Mouse (Mus musculus) hindbrain, embryonic 14.5 days (tissue): ENCODE results near the gene Smco1. TPM values are rescaled to one million over a fixed set of nuclear protein-coding genes. Genes with fewer than 3 reads are reported as not detected.
"Not testable (repeated sequence)": the region's sequence is repeated elsewhere in the genome, so short reads cannot be mapped to it uniquely, and the experiment has no call there.

Experiments used
- ATAC-seq: fragments of 200-750 bp; cut with Nextera tagmentation; 2 replicates; pipeline ENCODE4 v1.8.0; 2017; ENCODE audit warnings: moderate number of reproducible peaks, mild to moderate bottlenecking, moderate TSS enrichment, moderate library complexity; ENCODE audit not compliant: low FRiP score
- DNase-seq: peaks from one replicate; pipeline ENCODE4 v3.0.0-alpha.2; 2015; ENCODE audit warnings: low spot score
- H3K27ac ChIP-seq: fragments of 300-500 bp; sonication (generic); 2 replicates; pipeline ENCODE4 v1.5.1; 2014; ENCODE audit warnings: mild to moderate bottlenecking, moderate library complexity
- H3K27me3 ChIP-seq: fragments of 300-500 bp; sonication (generic); 2 replicates; pipeline ENCODE4 v1.6.1; 2014; ENCODE audit warnings: mild to moderate bottlenecking, low read length, mixed read lengths; ENCODE audit not compliant: control insufficient read depth, insufficient read depth
- H3K36me3 ChIP-seq: fragments of 300-500 bp; sonication (generic); replicated peaks from 2 replicates; pipeline ENCODE4 v1.6.1; 2014; ENCODE audit not compliant: control insufficient read depth, insufficient read depth
- H3K4me1 ChIP-seq: fragments of 300-500 bp; sonication (generic); replicated peaks from 2 replicates; pipeline ENCODE4 v1.6.1; 2014; ENCODE audit warnings: antibody characterized with exemption, low read length, mixed read lengths; ENCODE audit not compliant: control insufficient read depth, insufficient read depth
- H3K4me2 ChIP-seq: fragments of 300-500 bp; sonication (generic); replicated peaks from 2 replicates; pipeline ENCODE4 v1.6.1; 2014; ENCODE audit warnings: mild to moderate bottlenecking, moderate library complexity
- H3K4me3 ChIP-seq: fragments of 300-500 bp; sonication (generic); replicated peaks from 2 replicates; pipeline ENCODE4 v1.5.1; 2014; ENCODE audit warnings: mild to moderate bottlenecking, low read length
- H3K9ac ChIP-seq: fragments of 300-500 bp; sonication (generic); 2 replicates; pipeline ENCODE4 v1.6.1; 2014
- H3K9me3 ChIP-seq: fragments of 300-500 bp; sonication (generic); 2 replicates; pipeline ENCODE4 v1.6.1; 2016; ENCODE audit warnings: low read length; ENCODE audit not compliant: control insufficient read depth
- WGBS: fragments of 180-500 bp; shearing (Covaris S2); extraction: QIAGEN DNeasy Blood & Tissue Kit; methylation state at CpG from one replicate; pipeline ENCODE4 v1.1.7; 2014; 5-methylcytosine and 5-hydroxymethylcytosine counted together
- polyA plus RNA-seq: library from polyadenylated mRNA; unstranded; fragments of >200 nt; fragmentation: Nextera tagmentation; extraction: Ambion mirVana; gene quantifications from 2 replicates; pipeline ENCODE4 v1.2.1, GENCODE M21; 2014

Smco1 gene
- polyA plus RNA-seq, 1 experiment from 2014 or later: 0.19 TPM

GRCm38 (mm10) chr16:32299617-32300016 is 28.3 kb downstream of the Smco1 start:
- not testable (repeated sequence) for H3K4me3 ChIP-seq, H3K9ac ChIP-seq, H3K4me1 ChIP-seq, H3K27ac ChIP-seq, H3K9me3 ChIP-seq, H3K4me2 ChIP-seq, H3K27me3 ChIP-seq, ATAC-seq, DNase-seq
- 95% methylated on average over 4 of the region's 4 CpGs for WGBS
- H3K36me3 ChIP-seq: peaks cover 54% of the 10 kb centered on the region

- no peak overlapping the region for H3K4me3 ChIP-seq
- H3K27me3 ChIP-seq: no peaks in the 10 kb centered on the region
- no peaks in the 10 kb centered on the region for H3K4me1 ChIP-seq
- 36% methylated on average over 1 of the region's 1 CpGs for WGBS
- H3K9ac ChIP-seq: no peak overlapping the region
- no peak overlapping the region for H3K27ac ChIP-seq
- H3K9me3 ChIP-seq: no peaks in the 10 kb centered on the region
- H3K4me2 ChIP-seq: no peak overlapping the region
- ATAC-seq (no peak), DNase-seq (no peak)
- peaks cover 32% of the 10 kb centered on the region for H3K36me3 ChIP-seq
These were observed 31.8 kb downstream of the Smco1 start for GRCm38 (mm10) chr16:32303046-32303445.

- H3K4me1 ChIP-seq: no peaks in the 10 kb centered on the region
- 96% methylated on average over 7 of the region's 7 CpGs for WGBS
- no peak for ATAC-seq
These were observed 32.6 kb downstream of the Smco1 start for GRCm38 (mm10) chr16:32303886-32304285.

GRCm38 (mm10) chr16:32311970-32312369 is 40.7 kb downstream of the Smco1 start:
- no peaks in the 10 kb centered on the region for H3K36me3 ChIP-seq
- H3K27ac ChIP-seq: no peak overlapping the region
- no peak overlapping the region for H3K9ac ChIP-seq
- DNase-seq (no peak), ATAC-seq (no peak)
- H3K27me3 ChIP-seq: no peaks in the 10 kb centered on the region
- no peak overlapping the region for H3K4me3 ChIP-seq
- 80% methylated on average over 4 of the region's 4 CpGs for WGBS
- peaks cover 7% of the 10 kb centered on the region; the same call in 1 of the 2 replicates for H3K4me1 ChIP-seq
- no peaks in the 10 kb centered on the region for H3K9me3 ChIP-seq
- H3K4me2 ChIP-seq: no peak overlapping the region

More at GRCm38 (mm10) chr16:32303886-32304285, 32.6 kb downstream of the Smco1 start:
- H3K27me3 ChIP-seq: no peaks in the 10 kb centered on the region
- peaks cover 25% of the 10 kb centered on the region for H3K36me3 ChIP-seq
- no peak for DNase-seq
- no peak overlapping the region for H3K9ac ChIP-seq
- H3K4me2 ChIP-seq: no peak overlapping the region
- no peak overlapping the region for H3K4me3 ChIP-seq
- H3K27ac ChIP-seq: no peak overlapping the region
- H3K9me3 ChIP-seq: no peaks in the 10 kb centered on the region

- ATAC-seq: no peak
- Histone ChIP-seq H3K9ac (no peak overlapping the region), H3K4me2 (no peak overlapping the region), H3K9me3 (no peaks in the 10 kb centered on the region), H3K4me1 (peaks cover 7% of the 10 kb centered on the region; the same call in 1 of the 2 replicates), H3K27ac (no peak overlapping the region), H3K4me3 (no peak overlapping the region), H3K36me3 (no peaks in the 10 kb centered on the region), H3K27me3 (no peaks in the 10 kb centered on the region)
- no peak for DNase-seq
- 51% methylated on average over 5 of the region's 5 CpGs for WGBS
These were observed 41.1 kb downstream of the Smco1 start for GRCm38 (mm10) chr16:32312386-32312785.

- H3K4me3 ChIP-seq: no peak overlapping the region
- WGBS: 68% methylated on average over 4 of the region's 4 CpGs
- H3K4me2 ChIP-seq: no peak overlapping the region
- no peak for ATAC-seq
- no peaks in the 10 kb centered on the region for H3K9me3 ChIP-seq
- H3K9ac ChIP-seq: no peak overlapping the region
- H3K27me3 ChIP-seq: no peaks in the 10 kb centered on the region
- H3K27ac ChIP-seq: no peak overlapping the region
- DNase-seq: no peak
- H3K4me1 ChIP-seq: peaks cover 7% of the 10 kb centered on the region; the same call in 1 of the 2 replicates
- H3K36me3 ChIP-seq: no peaks in the 10 kb centered on the region
These were observed 41.6 kb downstream of the Smco1 start for GRCm38 (mm10) chr16:32312859-32313258.

GRCm38 (mm10) chr16:32316601-32317000 is 45.3 kb downstream of the Smco1 start:
- Histone ChIP-seq H3K4me1 (peaks cover 7% of the 10 kb centered on the region; the same call in 1 of the 2 replicates), H3K9me3 (no peaks in the 10 kb centered on the region), H3K4me2 (no peak overlapping the region), H3K27me3 (no peaks in the 10 kb centered on the region), H3K27ac (no peak overlapping the region), H3K9ac (no peak overlapping the region), H3K4me3 (no peak overlapping the region), H3K36me3 (no peaks in the 10 kb centered on the region)
- DNase-seq (no peak), ATAC-seq (no peak)
- WGBS: 61% methylated on average over 2 of the region's 2 CpGs

GRCm38 (mm10) chr16:32323953-32324352 is 52.7 kb downstream of the Smco1 start:
- Histone ChIP-seq H3K9ac (no peak overlapping the region), H3K27me3 (no peaks in the 10 kb centered on the region), H3K9me3 (no peaks in the 10 kb centered on the region), H3K4me1 (no peaks in the 10 kb centered on the region), H3K4me3 (no peak overlapping the region), H3K27ac (no peak overlapping the region), H3K36me3 (no peaks in the 10 kb centered on the region), H3K4me2 (no peak overlapping the region)
- 48% methylated on average over 7 of the region's 7 CpGs for WGBS
- ATAC-seq (no peak), DNase-seq (no peak)
